Mouse (Mus musculus) small intestine, adult 2 months (tissue): ENCODE results near the gene Vmn2r9. TPM values are rescaled to one million over a fixed set of nuclear protein-coding genes. Genes with fewer than 3 reads are reported as not detected.

ENCODE experiments used
- polyA plus RNA-seq: library from polyadenylated mRNA; depleted of rRNA; stranded (reverse); fragments of >200 nt; gene quantifications from 2 replicates; pipeline ENCODE4 v1.2.3, GENCODE M21; 2012; rRNA removed

Vmn2r9 gene
- polyA plus RNA-seq, 1 experiment: not detected

Other genes with a start within 250 kb of the Vmn2r9 start
- gene Gak, start 222.8 kb downstream of the Vmn2r9 start, polyA plus RNA-seq: 75.5 and 152 TPM in 2 replicates
- 18.3 and 31.1 TPM in 2 replicates for gene Tmem175, start 222.8 kb downstream of the Vmn2r9 start, polyA plus RNA-seq
- 15.0 and 20.1 TPM in 2 replicates for gene Idua, start 192.3 kb downstream of the Vmn2r9 start, polyA plus RNA-seq
- gene Dgkq, start 182.9 kb downstream of the Vmn2r9 start, polyA plus RNA-seq: 39.8 and 77.0 TPM in 2 replicates
- gene Slc26a1, start 177.0 kb downstream of the Vmn2r9 start, polyA plus RNA-seq: not detected in 2 replicates
- 12.1 and 34.1 TPM in 2 replicates for gene Fgfrl1, start 160.2 kb downstream of the Vmn2r9 start, polyA plus RNA-seq
- 0.14 and 2.7 TPM in 2 replicates for gene Rnf212, start 77.6 kb downstream of the Vmn2r9 start, polyA plus RNA-seq
- gene Tmed11, start 57.2 kb downstream of the Vmn2r9 start, polyA plus RNA-seq: 0.61 TPM in 1 of 2 replicates, not detected in the other
- gene Vmn2r8, start 43.8 kb downstream of the Vmn2r9 start, polyA plus RNA-seq: 0.01 TPM in 1 of 2 replicates, not detected in the other
- not detected in 2 replicates for gene Vmn2r10, start 153.9 kb upstream of the Vmn2r9 start, polyA plus RNA-seq
- not detected in 2 replicates for gene Vmn2r11, start 207.0 kb upstream of the Vmn2r9 start, polyA plus RNA-seq
- gene Vmn2r12, start 245.3 kb upstream of the Vmn2r9 start, polyA plus RNA-seq: not detected in 2 replicates